Mouse (Mus musculus) thymus, adult 2 months (tissue): ENCODE measurements around the gene Rad9a.

Experiments used
- CTCF ChIP-seq: fragments of 200-500 bp; IDR thresholded peaks from 2 replicates; pipeline ENCODE4 v1.5.1; 2012; ENCODE audit warnings: mild to moderate bottlenecking, control low read depth, low read length, moderate library complexity, borderline replicate concordance; ENCODE audit not compliant: control insufficient read depth, poor library complexity, insufficient read depth; ENCODE audit errors: extremely low read depth
- POLR2A ChIP-seq: fragments of 200-500 bp; IDR thresholded peaks from 2 replicates; pipeline ENCODE4 v1.6.1; 2012; ENCODE audit warnings: mild to moderate bottlenecking, low read length, control low read depth, moderate library complexity; ENCODE audit not compliant: control insufficient read depth, poor library complexity, insufficient read depth; ENCODE audit errors: extremely low read depth

- no peak for TF ChIP-seq CTCF
- TF ChIP-seq POLR2A: no peak
Observed at GRCm38 (mm10) chr19:4203604-4204326, 2.3 kb upstream of the Rad9a start.
